Mouse (Mus musculus): ENCODE results near the gene Pdgfa. TPM values are rescaled to one million over a fixed set of nuclear protein-coding genes. Genes with fewer than 3 reads are reported as not detected.

The Pdgfa gene
- total RNA-seq, 1 experiment from 2014 or later = not detected

DNA sequence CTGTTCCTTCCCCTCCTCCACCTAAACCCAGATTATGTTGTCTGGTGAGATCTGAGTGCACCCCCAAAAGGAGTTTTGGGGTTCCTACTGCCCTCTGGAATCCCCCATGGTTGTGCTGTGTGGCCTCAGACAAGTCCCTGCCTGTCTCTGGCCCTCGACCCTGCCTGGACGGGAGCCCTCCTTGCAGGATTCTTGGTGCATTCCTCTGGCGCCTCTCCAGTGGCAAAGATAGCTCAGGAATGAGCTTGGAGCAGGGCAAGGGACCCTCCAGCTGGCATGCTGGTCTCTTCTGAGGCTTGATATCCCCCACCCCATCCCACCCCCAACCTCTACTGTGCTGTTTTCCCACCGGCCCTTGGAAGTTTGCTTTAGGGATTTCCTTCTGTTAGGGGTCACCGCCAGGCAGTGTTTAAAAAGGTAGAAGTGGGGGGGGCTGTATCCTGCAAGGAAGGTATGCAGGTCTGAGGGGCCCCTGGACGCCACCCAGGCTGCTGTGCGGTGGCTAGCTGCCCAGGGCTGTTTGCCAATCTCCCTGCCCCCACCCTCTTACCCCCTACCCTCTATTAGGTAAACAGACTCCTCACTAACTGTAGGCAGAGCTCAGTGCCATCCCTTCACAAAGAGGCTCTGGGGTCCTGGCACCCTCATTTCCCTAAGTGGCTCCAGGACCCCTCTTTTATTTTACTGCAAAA is 31.0 kb downstream of the Pdgfa start:
- no peak for ATAC-seq (ENCODE audit: extremely low read depth, insufficient number of reproducible peaks, low FRiP score, poor library complexity, severe bottlenecking)

DNA sequence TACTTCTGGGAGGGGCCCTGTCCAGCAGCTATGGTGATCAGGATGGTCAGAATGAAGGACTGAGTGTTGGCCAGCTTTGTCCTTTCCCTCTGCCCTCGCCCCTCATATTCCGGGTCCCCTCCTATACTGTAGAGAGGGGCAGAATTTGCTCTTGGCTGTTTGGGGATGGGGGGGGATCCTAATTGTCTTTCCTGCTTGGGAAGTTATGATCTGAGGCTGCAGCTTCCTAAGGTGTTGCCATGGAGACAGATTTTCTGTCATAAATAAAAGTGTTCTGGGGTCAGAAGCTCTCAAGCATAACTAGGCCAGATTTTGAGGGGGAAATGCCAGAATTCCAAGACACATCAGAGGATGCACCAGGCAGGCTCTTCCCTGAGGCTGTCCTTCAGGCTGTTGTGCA is 31.6 kb downstream of the Pdgfa start:
- no peak for ATAC-seq (ENCODE audit: extremely low read depth, insufficient number of reproducible peaks, low FRiP score, poor library complexity, severe bottlenecking)

DNA sequence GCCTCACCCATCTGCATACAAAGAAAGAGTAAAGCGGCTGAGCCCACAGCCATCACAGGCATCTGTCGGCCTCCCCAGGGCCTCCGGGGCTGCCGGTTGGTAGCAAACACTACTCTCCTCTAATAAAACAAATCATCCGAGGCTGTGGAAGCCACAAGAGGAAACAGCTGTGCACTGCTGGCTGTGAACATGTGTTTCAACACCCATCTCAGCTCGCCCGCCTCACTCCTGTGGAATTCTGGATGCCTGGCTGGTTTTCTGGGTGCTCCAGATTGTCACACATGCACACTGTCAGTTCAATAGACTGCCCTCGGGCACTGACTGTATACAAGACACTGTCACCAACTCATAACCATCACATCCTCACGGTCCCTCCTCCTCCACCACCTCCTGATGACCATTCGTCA is 40.7 kb downstream of the Pdgfa start:
- ATAC-seq (ENCODE audit: extremely low read depth, insufficient number of reproducible peaks, low FRiP score, poor library complexity, severe bottlenecking) = no peak

DNA sequence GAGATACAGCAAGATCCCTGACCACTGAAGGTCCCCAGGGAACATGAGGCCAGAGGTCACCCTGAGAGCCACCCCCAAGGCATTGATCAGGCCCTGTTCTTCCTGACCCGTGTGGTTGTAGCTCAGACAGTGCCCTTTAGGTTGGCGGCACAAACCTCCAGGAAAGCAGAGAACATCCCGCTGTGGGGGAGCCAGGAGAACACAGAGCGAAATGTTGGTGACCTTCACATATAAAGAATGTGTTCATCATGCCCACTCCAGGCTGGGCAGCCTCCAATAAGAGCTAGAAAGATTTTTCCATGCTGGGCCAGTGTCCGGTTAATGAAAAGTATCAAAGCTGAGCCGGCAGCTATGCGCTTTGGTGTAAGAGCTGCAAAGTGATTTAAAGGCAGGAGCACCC is 43.2 kb downstream of the Pdgfa start:
- ATAC-seq (ENCODE audit: extremely low read depth, insufficient number of reproducible peaks, low FRiP score, poor library complexity, severe bottlenecking) = no peak

DNA sequence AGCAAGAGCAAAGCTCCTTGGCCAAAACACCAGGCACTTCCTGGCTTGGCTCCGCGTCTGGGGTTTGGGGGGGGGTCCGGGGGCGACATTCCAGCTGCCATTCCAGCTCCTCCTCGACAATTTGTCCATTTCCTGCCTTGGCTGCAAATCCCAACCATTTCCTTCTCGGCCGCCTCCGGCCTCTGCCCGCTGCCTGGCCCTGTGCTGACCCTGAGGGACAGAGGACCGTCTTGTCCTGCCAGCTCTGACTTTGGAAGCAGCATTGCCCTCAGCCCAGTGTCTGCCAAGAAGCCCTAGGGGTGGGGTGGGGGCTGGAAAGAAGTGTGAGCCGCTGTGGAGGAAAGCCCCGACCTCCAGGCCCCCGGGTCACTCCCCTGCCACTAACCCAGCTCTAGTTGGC is 44.2 kb downstream of the Pdgfa start:
- ATAC-seq (ENCODE audit: extremely low read depth, insufficient number of reproducible peaks, low FRiP score, poor library complexity, severe bottlenecking) = no peak

DNA sequence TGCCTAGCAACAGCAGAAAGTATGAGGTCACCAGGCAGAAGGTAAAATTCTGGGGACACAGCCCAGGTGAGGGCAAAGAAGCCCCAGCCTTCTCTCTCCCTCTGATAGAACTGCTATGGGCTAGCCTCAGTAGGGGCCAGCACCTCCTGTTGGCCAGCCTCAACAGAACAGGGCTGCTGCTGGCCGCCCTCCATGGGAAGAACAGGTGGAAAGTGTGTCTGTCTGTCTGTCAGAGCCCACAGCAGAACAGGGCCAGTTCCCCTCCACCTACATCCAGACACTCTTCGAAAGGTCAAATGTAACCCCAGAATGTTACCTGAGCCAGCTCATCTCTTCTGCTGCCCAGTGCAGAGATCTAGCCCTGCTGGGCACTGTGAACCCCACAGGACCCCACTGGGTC is 45.9 kb downstream of the Pdgfa start:
- ATAC-seq (ENCODE audit: extremely low read depth, insufficient number of reproducible peaks, low FRiP score, poor library complexity, severe bottlenecking) = no peak

DNA sequence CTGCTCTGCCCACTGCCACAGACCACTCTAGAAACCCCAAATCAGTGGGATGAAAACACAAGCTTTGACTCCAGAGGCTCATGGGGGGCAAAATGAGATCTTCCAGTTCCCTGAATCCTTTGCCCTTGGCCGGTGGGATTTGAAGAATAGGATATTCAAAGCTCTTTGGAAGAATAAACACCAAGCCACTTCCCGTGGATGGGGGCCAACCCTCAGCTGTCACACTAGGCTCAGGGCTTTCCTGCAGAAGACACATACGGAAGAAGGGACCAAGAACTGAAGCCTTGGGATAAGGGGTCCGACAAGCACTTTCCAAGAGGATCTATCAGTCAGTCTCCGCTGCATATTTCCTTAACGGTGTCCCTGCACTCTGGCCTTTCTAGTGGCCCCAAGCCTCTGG is 48.0 kb downstream of the Pdgfa start:
- ATAC-seq (ENCODE audit: extremely low read depth, insufficient number of reproducible peaks, low FRiP score, poor library complexity, severe bottlenecking) = no peak

DNA sequence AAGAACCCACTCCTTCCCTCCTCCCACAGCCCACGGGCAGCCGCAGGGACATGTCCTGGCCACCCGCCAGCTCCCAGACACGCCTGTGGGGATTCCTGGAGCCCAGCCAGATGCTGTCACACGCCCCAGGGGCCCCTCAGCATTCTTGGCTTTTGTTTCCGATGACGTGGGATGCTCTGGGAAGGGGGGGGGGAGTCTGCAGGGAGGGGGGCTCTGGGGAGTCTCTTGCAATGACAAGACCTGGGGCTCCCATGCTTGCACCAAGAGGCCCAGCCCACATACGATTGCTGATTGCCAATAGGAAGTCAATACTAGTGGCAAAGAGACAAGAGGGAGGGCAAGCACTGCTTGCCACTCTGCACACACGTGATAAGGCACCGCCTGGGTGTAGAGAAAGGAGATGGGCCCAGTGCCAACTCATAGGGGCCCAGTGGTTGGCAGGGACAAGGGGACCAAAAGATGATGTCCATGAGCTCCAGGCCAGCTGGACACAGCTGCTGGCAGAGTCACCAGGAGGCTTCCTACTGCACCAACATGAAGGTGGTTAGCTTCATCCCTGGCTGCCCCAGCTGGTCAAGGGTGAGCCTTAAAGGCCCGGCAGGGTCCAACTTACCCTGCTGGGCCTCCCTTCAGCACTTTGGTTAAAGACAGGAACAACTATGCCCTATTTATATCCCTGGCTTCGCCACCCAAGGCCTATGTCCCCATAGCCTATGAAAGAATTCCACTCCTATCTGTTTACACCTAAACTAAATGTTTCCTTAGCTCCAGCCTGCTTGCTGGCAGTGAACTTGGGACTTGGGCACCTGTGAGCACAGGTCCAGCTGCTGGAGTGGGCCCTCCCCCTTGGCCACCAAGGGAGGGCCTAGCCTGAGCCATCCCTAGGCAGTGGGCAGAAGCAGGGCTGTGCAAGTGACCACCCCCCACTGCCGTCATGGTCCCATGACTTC is 48.9 kb downstream of the Pdgfa start:
- no peak for ATAC-seq (ENCODE audit: extremely low read depth, insufficient number of reproducible peaks, low FRiP score, poor library complexity, severe bottlenecking)

DNA sequence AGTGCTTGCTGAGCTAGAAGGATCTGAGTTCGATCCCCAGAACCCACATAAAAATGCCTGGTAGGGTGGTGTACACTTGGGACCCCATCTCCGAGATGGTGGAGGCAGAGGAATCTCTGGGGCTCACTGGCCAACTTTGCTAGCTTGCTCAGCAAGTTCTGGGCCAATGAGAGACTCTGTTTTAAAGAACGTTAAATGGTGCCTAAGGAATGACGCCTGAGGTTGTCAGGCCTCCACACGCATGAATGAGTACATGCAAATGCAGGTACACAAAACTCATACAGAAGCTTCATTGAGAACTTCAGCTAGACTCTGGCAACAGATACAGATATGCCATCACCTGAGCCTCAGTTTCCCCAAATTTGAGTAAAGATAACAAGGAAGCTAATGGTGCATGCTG is 49.7 kb downstream of the Pdgfa start:
- no peak for ATAC-seq (ENCODE audit: extremely low read depth, insufficient number of reproducible peaks, low FRiP score, poor library complexity, severe bottlenecking)

DNA sequence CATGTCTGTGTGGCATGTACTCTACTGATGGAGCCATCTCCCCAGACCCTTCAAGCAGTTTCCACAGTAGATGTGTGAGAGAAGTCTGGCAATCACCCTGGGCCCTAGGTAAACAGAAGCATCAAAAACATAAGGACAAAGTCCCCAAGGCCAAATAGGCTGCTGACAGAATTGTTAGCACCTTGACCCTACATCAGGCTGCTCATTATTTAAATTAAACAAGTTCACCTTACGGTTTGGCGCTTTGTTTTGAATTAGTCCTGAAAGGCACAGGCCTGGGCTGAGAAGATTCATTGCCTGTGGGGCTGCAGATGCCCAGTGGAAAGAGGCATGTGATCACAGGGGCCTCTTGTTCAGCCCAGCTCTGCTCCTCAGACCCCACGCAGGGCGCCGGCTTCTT is 50.2 kb downstream of the Pdgfa start:
- ATAC-seq (ENCODE audit: extremely low read depth, insufficient number of reproducible peaks, low FRiP score, poor library complexity, severe bottlenecking) = no peak

DNA sequence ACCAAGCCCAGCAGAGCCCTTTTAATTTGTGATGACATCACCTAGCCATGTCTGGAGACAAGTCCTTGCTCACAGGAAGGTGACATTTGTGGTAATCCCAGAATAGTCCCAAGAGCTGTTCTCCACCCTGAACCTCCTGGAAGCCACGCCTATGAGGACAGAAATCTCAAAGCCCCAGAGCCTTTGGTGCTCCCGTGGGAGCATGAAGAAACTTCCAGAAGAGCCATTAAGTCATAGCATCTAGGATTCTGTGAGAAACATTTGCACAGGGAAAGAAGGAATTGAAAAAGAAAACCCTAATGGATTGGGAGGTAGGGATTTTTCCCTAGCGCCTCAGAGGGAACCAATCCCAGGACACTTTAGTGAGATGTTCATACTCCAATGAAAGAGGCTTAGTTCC is 52.2 kb downstream of the Pdgfa start:
- ATAC-seq (ENCODE audit: extremely low read depth, insufficient number of reproducible peaks, low FRiP score, poor library complexity, severe bottlenecking) = no peak

DNA sequence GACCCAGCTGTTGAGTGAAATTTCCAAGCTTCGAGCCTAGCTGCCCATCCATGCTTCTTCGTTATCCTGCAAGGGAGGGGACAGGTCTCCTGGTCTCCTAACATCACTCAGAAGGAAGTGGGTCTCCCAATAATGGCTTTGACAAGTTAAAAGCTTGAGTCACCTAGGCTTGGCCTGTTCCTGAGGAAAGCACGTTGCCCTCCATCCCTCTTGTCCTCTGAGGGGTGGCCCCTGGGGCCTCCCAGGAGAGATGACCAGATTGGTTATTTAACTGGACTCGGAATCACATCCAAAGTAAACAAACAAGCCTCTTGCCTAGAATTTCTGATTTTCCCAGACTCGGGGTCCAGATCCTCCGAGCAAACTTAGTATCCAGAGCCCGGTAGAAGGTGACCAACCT is 52.6 kb downstream of the Pdgfa start:
- no peak for ATAC-seq (ENCODE audit: extremely low read depth, insufficient number of reproducible peaks, low FRiP score, poor library complexity, severe bottlenecking)

DNA sequence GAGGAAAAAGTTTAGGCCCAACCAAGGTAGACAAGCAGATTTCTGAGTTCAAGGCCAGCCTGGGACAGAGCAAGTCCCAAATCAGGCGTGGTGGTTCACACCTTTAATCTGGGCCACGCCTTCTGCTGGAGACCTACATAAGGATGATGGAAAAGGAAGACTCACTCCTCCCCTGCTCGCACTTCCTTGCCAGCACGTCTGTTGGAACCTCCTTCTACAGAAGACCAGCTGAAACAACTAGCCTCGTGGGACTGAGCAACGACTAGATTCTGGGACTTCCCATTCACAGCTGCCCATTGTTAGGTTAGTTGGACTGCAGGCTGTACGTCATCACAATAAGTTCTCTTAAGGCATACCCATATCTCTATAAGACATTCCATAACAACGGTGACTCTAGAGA is 55.3 kb downstream of the Pdgfa start:
- no peak for ATAC-seq (ENCODE audit: extremely low read depth, insufficient number of reproducible peaks, low FRiP score, poor library complexity, severe bottlenecking)

DNA sequence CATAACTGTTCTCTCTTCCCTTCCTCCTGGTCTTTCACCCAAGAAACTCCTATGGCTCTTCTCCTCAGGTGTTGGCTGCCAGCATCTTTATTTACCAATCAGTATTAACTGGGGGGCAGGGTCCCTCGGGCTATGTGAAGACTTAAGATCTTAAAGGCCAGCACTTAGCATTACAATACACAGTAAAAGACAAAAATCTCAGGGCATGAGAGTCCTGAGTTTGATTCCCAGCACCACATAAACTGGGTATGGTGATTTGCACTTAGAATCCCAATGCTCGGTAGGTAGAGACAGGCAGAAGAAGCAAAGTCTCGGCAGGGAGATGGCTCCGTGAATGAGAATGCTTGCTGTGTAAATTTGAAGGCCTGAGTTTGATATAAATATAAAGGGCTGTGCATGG is 56.6 kb downstream of the Pdgfa start:
- no peak for ATAC-seq (ENCODE audit: extremely low read depth, insufficient number of reproducible peaks, low FRiP score, poor library complexity, severe bottlenecking)

DNA sequence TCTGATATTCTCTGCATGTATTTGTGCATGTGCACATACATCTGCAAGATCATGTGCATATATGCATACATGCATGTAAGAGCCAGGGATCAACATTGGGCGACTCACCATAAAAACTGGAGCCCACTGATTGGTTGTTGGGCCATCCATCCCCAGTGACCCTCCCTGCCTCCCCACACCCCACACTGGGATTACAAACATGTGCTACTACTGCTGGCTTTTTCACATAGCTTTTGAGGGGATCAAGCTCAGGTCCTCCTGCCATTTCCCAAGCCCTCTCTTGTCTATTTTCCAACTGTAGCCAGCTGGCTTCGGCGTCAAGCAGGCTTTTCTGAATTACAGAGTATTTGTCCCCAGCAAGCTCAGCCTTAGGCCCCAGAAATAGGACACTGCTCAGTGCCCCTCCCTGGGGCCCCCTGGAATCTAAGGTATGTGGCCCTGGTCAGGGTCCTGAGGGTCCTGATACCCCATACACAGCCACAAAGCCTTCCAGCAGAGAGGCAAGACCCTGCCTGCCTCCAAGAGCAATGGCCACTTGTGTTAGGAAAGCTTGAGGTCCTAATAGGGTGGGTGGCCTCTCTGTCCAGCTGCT is 58.5 kb downstream of the Pdgfa start:
- ATAC-seq (ENCODE audit: extremely low read depth, insufficient number of reproducible peaks, low FRiP score, poor library complexity, severe bottlenecking) = no peak

DNA sequence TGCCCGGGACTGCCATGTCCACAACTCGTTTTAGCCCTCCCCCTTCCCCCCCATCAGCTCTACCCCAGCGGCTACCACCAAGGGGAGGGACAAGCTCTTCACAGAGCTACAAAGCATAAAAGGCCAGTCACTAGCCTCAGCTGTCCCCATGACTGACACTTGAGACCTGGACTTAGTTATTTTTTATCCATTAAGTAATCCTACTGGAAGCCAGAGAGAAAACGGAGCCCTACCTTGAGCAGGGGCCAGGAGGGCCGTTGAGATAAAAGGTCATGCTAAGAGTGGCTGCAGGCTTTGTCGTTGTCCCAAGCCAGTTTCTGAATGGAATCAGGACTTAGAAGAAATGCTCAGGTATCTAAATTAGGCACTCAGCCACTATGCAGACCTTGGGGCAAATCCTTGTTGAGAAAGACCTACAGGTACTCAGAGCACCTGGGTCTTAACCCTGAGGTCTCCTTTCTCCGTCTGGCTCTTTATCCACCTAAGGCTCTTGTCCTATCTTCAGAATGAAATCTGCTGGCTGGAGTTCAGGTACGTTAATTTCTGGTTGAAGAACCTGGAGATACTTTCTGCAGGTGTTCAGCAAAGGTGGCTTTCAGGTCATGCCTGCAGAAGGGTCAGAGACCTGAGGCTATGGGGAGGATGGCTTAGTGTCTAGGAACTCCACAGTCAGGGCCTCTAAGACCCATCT is 60.6 kb downstream of the Pdgfa start:
- ATAC-seq (ENCODE audit: extremely low read depth, insufficient number of reproducible peaks, low FRiP score, poor library complexity, severe bottlenecking) = no peak

DNA sequence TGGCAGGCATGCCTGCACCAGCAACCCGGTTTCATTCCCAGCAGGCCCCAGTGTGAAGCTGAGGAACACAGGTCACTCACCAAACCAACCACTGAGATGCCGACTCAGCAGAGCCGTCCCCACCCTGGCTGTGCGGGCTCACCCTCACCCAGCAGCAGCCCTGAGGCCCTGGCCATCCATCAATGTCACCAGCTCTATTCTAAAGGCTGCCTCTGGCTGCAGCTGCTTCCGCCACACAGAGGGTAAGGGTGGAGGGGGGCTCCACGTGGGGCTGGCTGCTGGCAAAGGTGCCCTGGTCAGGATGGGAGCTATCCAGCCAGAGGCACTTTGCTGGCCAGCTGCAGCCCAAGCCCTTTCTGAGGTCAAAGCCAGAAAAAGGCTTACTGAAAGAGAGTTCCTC is 62.6 kb downstream of the Pdgfa start:
- ATAC-seq (ENCODE audit: extremely low read depth, insufficient number of reproducible peaks, low FRiP score, poor library complexity, severe bottlenecking) = no peak

DNA sequence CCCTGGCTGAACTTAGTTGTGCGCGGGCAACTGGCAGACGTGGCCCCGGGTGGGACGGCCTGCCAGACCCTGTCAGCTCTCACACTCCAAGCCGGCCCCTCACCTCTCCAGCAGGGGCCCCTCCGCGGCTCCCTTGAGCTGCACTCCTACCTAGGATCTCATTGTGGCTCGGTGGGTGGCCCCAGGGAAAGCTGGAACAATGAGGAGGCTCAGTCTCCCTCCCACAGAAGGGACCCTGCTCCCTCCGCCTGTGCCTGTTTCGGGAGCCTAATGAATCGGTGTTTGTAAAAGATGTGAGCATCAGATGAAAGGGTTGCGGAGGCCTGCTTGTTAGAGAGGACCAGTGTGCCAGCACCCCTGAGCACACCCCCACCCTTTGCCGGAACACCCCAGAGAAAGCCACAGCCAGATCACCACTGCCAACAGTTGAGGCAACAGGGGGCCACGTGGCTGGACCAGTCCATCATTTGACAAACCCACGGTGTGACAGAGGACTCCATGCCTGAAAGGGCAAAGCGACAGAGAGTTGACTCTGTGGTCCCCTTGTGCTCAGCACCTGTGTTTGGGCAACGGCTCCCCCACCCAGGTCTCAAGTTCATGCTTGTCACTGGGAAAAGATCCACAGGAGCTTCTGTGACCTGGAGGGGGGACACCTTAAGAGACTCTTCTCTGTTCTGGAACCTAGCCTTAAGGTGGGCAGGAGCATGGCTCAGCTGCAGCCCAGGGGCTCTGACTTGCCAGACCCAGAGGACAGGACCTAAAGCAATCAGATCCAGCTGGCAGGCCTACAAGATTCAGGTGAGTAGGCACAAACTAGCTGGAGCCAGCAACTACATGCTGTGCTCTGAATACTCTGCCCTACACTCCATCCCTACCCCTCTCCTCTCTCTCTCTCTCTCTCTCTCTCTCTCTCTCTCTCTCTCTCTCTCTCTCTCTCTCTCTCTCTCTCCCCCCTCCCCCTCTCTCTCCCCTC is 64.4 kb downstream of the Pdgfa start:
- ATAC-seq (ENCODE audit: extremely low read depth, insufficient number of reproducible peaks, low FRiP score, poor library complexity, severe bottlenecking) = no peak

All from neutrophil, adult 5-6 weeks (primary cell).